Mouse (Mus musculus): ENCODE results near the gene Pcdh10.
A peak's percentile ranks its signal among the peaks of the same experiment; 100 is the strongest.

Gene Pcdh10

GRCm38 (mm10) chr3:45378145-45378544 lies at the start of gene Pcdh10:
TSS of gene Pcdh10 (plus strand) at chr3:45378398.
- DNase-seq, result peak in 1 of 2 experiments; percentile 5

- DNase-seq, result no peak
These were observed 22.3 kb upstream of the Pcdh10 start for GRCm38 (mm10) chr3:45355919-45356318.

- no peak for DNase-seq
These were observed 9.2 kb upstream of the Pcdh10 start for GRCm38 (mm10) chr3:45368952-45369351.

- no peak for DNase-seq
These were observed 2.3 kb upstream of the Pcdh10 start for GRCm38 (mm10) chr3:45375761-45376500.

GRCm38 (mm10) chr3:45376501-45377390 lies 1.5 kb upstream of the Pcdh10 start:
- no peak for DNase-seq

- DNase-seq, result no peak
These were observed 703 bp upstream of the Pcdh10 start for GRCm38 (mm10) chr3:45377391-45377998.

GRCm38 (mm10) chr3:45379541-45379971 lies 1.4 kb downstream of the Pcdh10 start:
- DNase-seq, result no peak

GRCm38 (mm10) chr3:45379972-45380761 lies 2.0 kb downstream of the Pcdh10 start:
- DNase-seq, result peak in 1 of 2 experiments; percentile 1

GRCm38 (mm10) chr3:45380811-45381761 lies 2.9 kb downstream of the Pcdh10 start:
- DNase-seq, result peak in 1 of 2 experiments; percentile 1

- DNase-seq, result no peak
These were observed 4.0 kb downstream of the Pcdh10 start for GRCm38 (mm10) chr3:45382032-45382755.

- DNase-seq, result no peak
These were observed 5.6 kb downstream of the Pcdh10 start for GRCm38 (mm10) chr3:45383831-45384230.

- DNase-seq, result no peak
These were observed 6.8 kb downstream of the Pcdh10 start for GRCm38 (mm10) chr3:45385028-45385427.

- DNase-seq, result no peak
These were observed 7.3 kb downstream of the Pcdh10 start for GRCm38 (mm10) chr3:45385451-45385850.

- no peak for DNase-seq
These were observed 8.3 kb downstream of the Pcdh10 start for GRCm38 (mm10) chr3:45386512-45386911.

- DNase-seq, result no peak
These were observed 18.9 kb downstream of the Pcdh10 start for GRCm38 (mm10) chr3:45397101-45397500.

GRCm38 (mm10) chr3:45403239-45403638 lies 25.0 kb downstream of the Pcdh10 start:
- no peak for DNase-seq

GRCm38 (mm10) chr3:45431691-45432090 lies 53.5 kb downstream of the Pcdh10 start:
- no peak for DNase-seq

GRCm38 (mm10) chr3:45432172-45432765 lies 54.1 kb downstream of the Pcdh10 start:
- no peak for DNase-seq

Measured in thymus, adult 18-20 months (tissue).